Mouse (Mus musculus): ENCODE measurements around the gene Smarcc2. TPM values are rescaled to one million over a fixed set of nuclear protein-coding genes. Genes with fewer than 3 reads are reported as not detected.

The Smarcc2 gene
- total and polyA plus RNA-seq, 3 experiments, result 49.1 to 77.6 (median 75.5) TPM

GRCm38 (mm10) chr10:128524111-128524731 is 65.2 kb downstream of the Smarcc2 start:
- TF ChIP-seq POLR2A (IDR thresholded peaks at IDR 0.05; ENCODE audit: insufficient read depth, low read depth, low read length) (0 out of 2 replicates have a peak, but pooled peaks have one; percentile 17), EP300 (IDR thresholded peaks at IDR 0.05; ENCODE audit: insufficient read depth, low read depth, low read length) (no peak)
- intact Hi-C loops (cut with DNase I), result no loop called here
- peak overlapping the region; percentile 81 for H3K9ac ChIP-seq (ENCODE audit: low read depth, low read length)
- no peaks in the 10 kb centered on the region for H3K36me3 ChIP-seq (ENCODE audit: control insufficient read depth, insufficient read depth, low read length)
- peaks cover 1% of the 10 kb centered on the region; the same call in 1 of the 2 replicates for H3K4me1 ChIP-seq (ENCODE audit: control insufficient read depth, insufficient read depth, low read length)
- DNase-seq, result peak in 1 of 2 experiments; percentile 31
- 43% methylated on average over 11 of the region's 11 CpGs for WGBS
- H3K27me3 ChIP-seq (ENCODE audit: control insufficient read depth, insufficient read depth, low read length), result no peaks in the 10 kb centered on the region
- no peaks in the 10 kb centered on the region for H3K79me2 ChIP-seq (replicated peaks; ENCODE audit: control insufficient read depth, insufficient read depth, low read length)
- peak overlapping the region; percentile 100 for H3K4me3 ChIP-seq
- peak overlapping the region; percentile 95 for H3K27ac ChIP-seq

GRCm38 (mm10) chr10:128524732-128525662 is 65.9 kb downstream of the Smarcc2 start:
- peak overlapping the region; percentile 100 for H3K4me3 ChIP-seq
- no peaks in the 10 kb centered on the region for H3K79me2 ChIP-seq (replicated peaks; ENCODE audit: control insufficient read depth, insufficient read depth, low read length)
- WGBS, result 3% methylated on average over 58 of the region's 58 CpGs
- intact Hi-C loops (cut with DNase I), result loop anchor here (5.0 kb wide), 2 partner anchors 33 to 113 kb away; partner anchors contain the start of genes Myl6, Nabp2 and Rnf41
- H3K27me3 ChIP-seq (ENCODE audit: control insufficient read depth, insufficient read depth, low read length), result no peaks in the 10 kb centered on the region
- H3K27ac ChIP-seq, result peak overlapping the region; percentile 95
- H3K9ac ChIP-seq (ENCODE audit: low read depth, low read length), result peak overlapping the region; percentile 81
- peak; percentile 70 to 74 for DNase-seq
- H3K4me1 ChIP-seq (ENCODE audit: control insufficient read depth, insufficient read depth, low read length), result peaks cover 1% of the 10 kb centered on the region; the same call in 1 of the 2 replicates
- TF ChIP-seq POLR2A (IDR thresholded peaks at IDR 0.05; ENCODE audit: insufficient read depth, low read depth, low read length) (peak; percentile 19; the same call in 1 of the 2 replicates), EP300 (IDR thresholded peaks at IDR 0.05; ENCODE audit: insufficient read depth, low read depth, low read length) (no peak)
- H3K36me3 ChIP-seq (ENCODE audit: control insufficient read depth, insufficient read depth, low read length), result no peaks in the 10 kb centered on the region

DNA sequence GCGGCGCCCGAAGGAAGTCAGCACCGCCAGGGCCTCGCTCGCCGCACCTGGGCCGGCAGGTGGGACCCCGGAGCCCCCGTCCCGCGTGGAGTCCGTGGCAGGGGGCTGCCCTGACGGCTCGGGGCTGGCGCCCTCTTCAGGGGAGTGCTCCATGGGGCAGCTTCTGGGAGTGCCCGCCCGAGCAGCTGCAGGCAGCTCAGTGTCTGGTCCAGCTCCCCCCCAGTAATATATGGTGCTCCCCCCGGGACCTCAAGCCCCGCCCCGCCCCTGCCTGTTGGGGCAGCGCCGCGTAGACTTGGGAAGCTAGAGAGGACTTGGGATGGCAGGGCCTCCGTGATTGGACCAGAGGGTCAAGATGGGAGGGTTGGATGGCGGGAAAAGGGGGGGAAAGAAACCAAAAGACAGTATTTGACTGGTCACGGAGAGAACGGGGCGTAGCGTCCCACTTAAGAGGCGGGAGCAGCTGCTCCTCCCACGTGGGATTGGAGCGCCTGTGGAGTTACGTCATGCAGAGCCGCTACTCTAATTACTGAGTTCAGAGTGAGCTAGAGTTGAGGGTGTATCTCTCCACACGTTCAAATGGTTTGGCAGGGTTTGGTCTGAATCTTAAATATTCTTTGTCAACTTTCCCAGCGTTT is 66.7 kb downstream of the Smarcc2 start, which contains the start of gene Esyt1:
TSS of gene Esyt1 (minus strand) at position 201 of the 638 bp plus-strand sequence.
- H3K4me1 ChIP-seq (ENCODE audit: control insufficient read depth, insufficient read depth, low read length), result peaks cover 1% of the 10 kb centered on the region; the same call in 1 of the 2 replicates
- TF ChIP-seq EP300 (IDR thresholded peaks at IDR 0.05; ENCODE audit: insufficient read depth, low read depth, low read length) (peak; percentile 69), POLR2A (IDR thresholded peaks at IDR 0.05; ENCODE audit: insufficient read depth, low read depth, low read length) (peak; percentile 73), CTCF (IDR thresholded peaks at IDR 0.05) (peak; percentile 70)
- intact Hi-C loops (cut with DNase I), result loop anchor here (5.0 kb wide), 2 partner anchors 33 to 113 kb away; partner anchors contain the start of genes Myl6, Nabp2 and Rnf41
- no peaks in the 10 kb centered on the region for H3K27me3 ChIP-seq (ENCODE audit: control insufficient read depth, insufficient read depth, low read length)
- H3K27ac ChIP-seq, result peak within 1 kb of the TSS; percentile 95
- under 1% methylated on average over 37 of the region's 37 CpGs for WGBS
- peak within 1 kb of the TSS; percentile 81 for H3K9ac ChIP-seq (ENCODE audit: low read depth, low read length)
- H3K4me3 ChIP-seq, result peak within 1 kb of the TSS; percentile 100
- peak; percentile 91 to 97 for DNase-seq
- no peaks in the 10 kb centered on the region for H3K36me3 ChIP-seq (ENCODE audit: control insufficient read depth, insufficient read depth, low read length)
- no peaks in the 10 kb centered on the region for H3K79me2 ChIP-seq (replicated peaks; ENCODE audit: control insufficient read depth, insufficient read depth, low read length)

GRCm38 (mm10) chr10:128526366-128527356 is 67.6 kb downstream of the Smarcc2 start:
- H3K4me1 ChIP-seq (ENCODE audit: control insufficient read depth, insufficient read depth, low read length), result peaks cover 1% of the 10 kb centered on the region; the same call in 1 of the 2 replicates
- intact Hi-C loops (cut with DNase I), result loop anchor here (5.0 kb wide), 2 partner anchors 34 to 114 kb away; partner anchors contain the start of genes Myl6, Nabp2 and Rnf41

More at GRCm38 (mm10) chr10:128526366-128527356, 67.6 kb downstream of the Smarcc2 start:
- Histone ChIP-seq H3K36me3 (ENCODE audit: control insufficient read depth, insufficient read depth, low read length) (no peaks in the 10 kb centered on the region), H3K79me2 (replicated peaks; ENCODE audit: control insufficient read depth, insufficient read depth, low read length) (no peaks in the 10 kb centered on the region), H3K4me3 (peak overlapping the region; percentile 100), H3K27me3 (ENCODE audit: control insufficient read depth, insufficient read depth, low read length) (no peaks in the 10 kb centered on the region), H3K9ac (ENCODE audit: low read depth, low read length) (peak overlapping the region; percentile 75), H3K27ac (peak overlapping the region; percentile 77)
- no peak for DNase-seq
- 31% methylated on average over 28 of the region's 28 CpGs for WGBS
- TF ChIP-seq POLR2A (IDR thresholded peaks at IDR 0.05; ENCODE audit: insufficient read depth, low read depth, low read length) (no peak; the same call in 1 of the 2 replicates), CTCF (IDR thresholded peaks at IDR 0.05) (no peak), EP300 (IDR thresholded peaks at IDR 0.05; ENCODE audit: insufficient read depth, low read depth, low read length) (no peak)
